Mouse (Mus musculus) thymus, adult 18-20 months (tissue): ENCODE measurements around the gene Fam167b.

Experiments
- DNase-seq, 2 experiments: peaks; one replicate each; pipeline ENCODE4 v3.0.0; 2022; ENCODE audit warnings: mixed read lengths in 2 of 2

Fam167b gene

GRCm38 (mm10) chr4:129578466-129578865 is at the start of gene Fam167b:
TSS of gene Fam167b (minus strand) at chr4:129578549.
- no peak for DNase-seq

- DNase-seq = no peak
Measured at GRCm38 (mm10) chr4:129626035-129626434, 47.7 kb upstream of the Fam167b start.

GRCm38 (mm10) chr4:129625496-129625895 is 47.1 kb upstream of the Fam167b start:
- DNase-seq = no peak

- peak; percentile 54 to 69 for DNase-seq
Measured at GRCm38 (mm10) chr4:129625029-129625370, 46.7 kb upstream of the Fam167b start.

- DNase-seq = peak; percentile 80 to 86
Measured at GRCm38 (mm10) chr4:129624281-129625028, 46.1 kb upstream of the Fam167b start.

GRCm38 (mm10) chr4:129623681-129624091 is 45.3 kb upstream of the Fam167b start, which contains the start of gene Ccdc28b:
TSS of gene Ccdc28b (minus strand) at chr4:129623947.
- peak in 1 of 2 experiments; percentile 34 for DNase-seq

GRCm38 (mm10) chr4:129622803-129623535 is 44.6 kb upstream of the Fam167b start:
- DNase-seq = no peak

GRCm38 (mm10) chr4:129622120-129622802 is 43.9 kb upstream of the Fam167b start:
- no peak for DNase-seq

- no peak for DNase-seq
Measured at GRCm38 (mm10) chr4:129621283-129621841, 43.0 kb upstream of the Fam167b start.

GRCm38 (mm10) chr4:129620419-129621282 is 42.3 kb upstream of the Fam167b start:
- DNase-seq = no peak

GRCm38 (mm10) chr4:129618786-129619691 is 40.7 kb upstream of the Fam167b start, which contains the start of gene Iqcc:
TSS of gene Iqcc (minus strand) at chr4:129619099.
- peak; percentile 95 to 96 for DNase-seq

- no peak for DNase-seq
Measured at GRCm38 (mm10) chr4:129618031-129618430, 39.7 kb upstream of the Fam167b start.

GRCm38 (mm10) chr4:129617121-129617641 is 38.8 kb upstream of the Fam167b start:
- no peak for DNase-seq

GRCm38 (mm10) chr4:129616631-129617030 is 38.3 kb upstream of the Fam167b start:
- DNase-seq = no peak

GRCm38 (mm10) chr4:129615801-129616290 is 37.5 kb upstream of the Fam167b start:
- no peak for DNase-seq

- peak in 1 of 2 experiments; percentile 4 for DNase-seq
Measured at GRCm38 (mm10) chr4:129614093-129614492, 35.7 kb upstream of the Fam167b start, which contains the start of gene Dcdc2b. TSS of gene Dcdc2b (minus strand) at chr4:129614257.

- no peak for DNase-seq
Measured at GRCm38 (mm10) chr4:129610472-129610871, 32.1 kb upstream of the Fam167b start.

- peak; percentile 77 to 89 for DNase-seq
Measured at GRCm38 (mm10) chr4:129610026-129610425, 31.7 kb upstream of the Fam167b start.

GRCm38 (mm10) chr4:129609139-129609631 is 30.8 kb upstream of the Fam167b start:
- peak in 1 of 2 experiments; percentile 60 for DNase-seq

GRCm38 (mm10) chr4:129608426-129609025 is 30.2 kb upstream of the Fam167b start:
- peak; percentile 65 to 75 for DNase-seq
